Mouse (Mus musculus) G1E (cell line): ENCODE measurements around the gene Fuca2. TPM values are rescaled to one million over a fixed set of nuclear protein-coding genes. Genes with fewer than 3 reads are reported as not detected.

ENCODE experiments used
- ATAC-seq: 2 replicates; pipeline ENCODE4 v1.8.0; 2016; ENCODE audit warnings: mild to moderate bottlenecking; ENCODE audit not compliant: insufficient number of reproducible peaks, poor library complexity, low FRiP score, severe bottlenecking; ENCODE audit errors: extremely low read depth
- DNase-seq: peaks from one replicate; pipeline ENCODE4 v3.0.0; 2012; ENCODE audit warnings: low spot score
- H3K27me3 ChIP-seq: 2 replicates; pipeline ENCODE4 v1.6.1; 2012; ENCODE audit warnings: mild to moderate bottlenecking, low read length, inconsistent platforms; ENCODE audit not compliant: insufficient read depth
- H3K36me3 ChIP-seq: replicated peaks from 2 replicates; pipeline ENCODE3; 2012; ENCODE audit warnings: mild to moderate bottlenecking, inconsistent platforms
- H3K4me1 ChIP-seq: 2 replicates; pipeline ENCODE4 v1.6.1; 2012; ENCODE audit warnings: low read depth, low read length, inconsistent platforms, mixed read lengths; ENCODE audit not compliant: insufficient read depth
- H3K4me3 ChIP-seq: 2 replicates; pipeline ENCODE4 v1.5.1; 2012; ENCODE audit warnings: low read depth, mild to moderate bottlenecking, inconsistent platforms, low read length, moderate library complexity, mixed read lengths
- H3K9me3 ChIP-seq: replicated peaks from 2 replicates; pipeline ENCODE4 v1.6.1; 2012; ENCODE audit warnings: inconsistent platforms
- CTCF ChIP-seq: IDR thresholded peaks from 2 replicates; pipeline ENCODE4 v1.5.1; 2012; ENCODE audit warnings: low read depth, low read length, inconsistent platforms, mixed read lengths
- GATA1 ChIP-seq: IDR thresholded peaks from 2 replicates; pipeline ENCODE4 v1.6.1; 2012; ENCODE audit warnings: borderline replicate concordance, low read length, inconsistent platforms, mixed read lengths
- GATA2 ChIP-seq: IDR thresholded peaks from 2 replicates; pipeline ENCODE4 v1.6.1; 2012; ENCODE audit warnings: low read depth, low read length, inconsistent platforms, borderline replicate concordance
- POLR2AphosphoS5 ChIP-seq: IDR thresholded peaks from 2 replicates; pipeline ENCODE4 v1.6.1; 2012; ENCODE audit warnings: low read depth, low read length, inconsistent platforms; ENCODE audit not compliant: insufficient replicate concordance
- TAL1 ChIP-seq: conservative IDR thresholded peaks from 2 replicates; pipeline ENCODE4 v1.6.1; 2012; ENCODE audit warnings: low read depth, low read length, inconsistent platforms, mixed read lengths
- polyA plus RNA-seq: library from polyadenylated mRNA; stranded (reverse); fragments of >175 nt; gene quantifications from 2 replicates; pipeline ENCODE4 v1.2.3, GENCODE M21; 2012
- total RNA-seq, 2 experiments: library from RNA; stranded (forward) in 1 of 2; stranded (reverse) in 1 of 2; fragments of 200-1000 nt in 1 of 2; fragments of >200 nt in 1 of 2; fragmentation: Nextera tagmentation in 1 of 2; gene quantifications; 2 replicates each; pipeline ENCODE4 v1.2.3; 2014 to 2017

Fuca2 gene
- total and polyA plus RNA-seq, 3 experiments, result 2.3 TPM; not detected in 2

- no peak for ATAC-seq
- no peak for TF ChIP-seq GATA2
- no peak for TF ChIP-seq CTCF
- no peak for TF ChIP-seq TAL1
- TF ChIP-seq POLR2AphosphoS5, result no peak
- TF ChIP-seq GATA1, result no peak
- no peak for DNase-seq
These were observed 22.5 kb downstream of the Fuca2 start for GRCm38 (mm10) chr10:13521857-13522256.

GRCm38 (mm10) chr10:13528155-13528554 lies 28.8 kb downstream of the Fuca2 start:
- Histone ChIP-seq H3K4me3 (no peak overlapping the region), H3K36me3 (peaks cover 48% of the 10 kb centered on the region), H3K27me3 (no peaks in the 10 kb centered on the region), H3K9me3 (no peaks in the 10 kb centered on the region), H3K4me1 (no peaks in the 10 kb centered on the region)
- ATAC-seq (no peak), DNase-seq (no peak)
- TF ChIP-seq GATA1, result no peak
- no peak for TF ChIP-seq GATA2
- TF ChIP-seq POLR2AphosphoS5, result no peak
- TF ChIP-seq CTCF, result no peak
- no peak for TF ChIP-seq TAL1

More at GRCm38 (mm10) chr10:13521857-13522256, 22.5 kb downstream of the Fuca2 start:
- no peaks in the 10 kb centered on the region for H3K9me3 ChIP-seq
- H3K36me3 ChIP-seq, result peaks cover 12% of the 10 kb centered on the region
- H3K27me3 ChIP-seq, result peaks cover 1% of the 10 kb centered on the region
- H3K4me3 ChIP-seq, result no peak overlapping the region
- no peaks in the 10 kb centered on the region for H3K4me1 ChIP-seq

GRCm38 (mm10) chr10:13534751-13535150 lies 35.4 kb downstream of the Fuca2 start:
- Histone ChIP-seq H3K9me3 (no peaks in the 10 kb centered on the region), H3K4me1 (no peaks in the 10 kb centered on the region), H3K36me3 (peaks cover 50% of the 10 kb centered on the region), H3K27me3 (no peaks in the 10 kb centered on the region), H3K4me3 (no peak overlapping the region)
- no peak for TF ChIP-seq TAL1
- no peak for TF ChIP-seq CTCF
- no peak for TF ChIP-seq GATA2
- TF ChIP-seq POLR2AphosphoS5, result no peak
- no peak for TF ChIP-seq GATA1
- DNase-seq, result no peak
- ATAC-seq, result no peak

- H3K27me3 ChIP-seq, result no peaks in the 10 kb centered on the region
- ATAC-seq (no peak), DNase-seq (no peak)
- TF ChIP-seq GATA2 (no peak), POLR2AphosphoS5 (no peak), CTCF (no peak), GATA1 (no peak), TAL1 (no peak)
- no peak overlapping the region for H3K4me3 ChIP-seq
- no peaks in the 10 kb centered on the region for H3K9me3 ChIP-seq
- no peaks in the 10 kb centered on the region for H3K4me1 ChIP-seq
- peaks cover 53% of the 10 kb centered on the region for H3K36me3 ChIP-seq
These were observed 37.4 kb downstream of the Fuca2 start for GRCm38 (mm10) chr10:13536706-13537105.

DNA sequence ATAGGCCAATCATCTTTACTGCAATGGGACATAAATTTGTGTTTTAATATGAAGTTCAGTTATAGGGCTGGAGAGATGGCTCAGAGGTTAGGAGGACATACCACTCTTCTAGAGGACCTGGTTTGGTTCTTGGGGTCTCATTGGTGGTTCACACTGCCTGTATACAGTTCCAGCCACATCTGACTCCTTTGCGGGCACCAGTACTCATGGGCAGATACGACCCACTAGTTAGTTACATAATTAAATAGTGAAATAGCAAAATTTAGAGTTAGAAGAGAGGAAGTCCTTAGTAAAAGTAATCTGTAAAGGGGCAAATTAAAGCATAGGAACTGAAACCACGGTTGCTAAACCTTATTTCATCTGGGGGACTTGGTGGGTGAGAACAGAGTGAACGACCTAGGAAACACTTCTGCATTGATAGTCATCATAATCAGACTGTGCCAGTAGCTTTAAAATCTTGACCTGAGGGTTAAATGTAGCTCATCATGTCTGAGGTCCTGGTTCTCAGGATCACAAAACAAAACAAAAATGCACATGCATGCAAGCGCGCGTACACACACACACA lies 40.5 kb downstream of the Fuca2 start:
- Histone ChIP-seq H3K27me3 (no peaks in the 10 kb centered on the region), H3K9me3 (no peaks in the 10 kb centered on the region), H3K4me3 (no peak overlapping the region), H3K36me3 (peaks cover 56% of the 10 kb centered on the region), H3K4me1 (no peaks in the 10 kb centered on the region)
- DNase-seq (no peak), ATAC-seq (no peak)
- no peak for TF ChIP-seq GATA2
- TF ChIP-seq TAL1, result no peak
- no peak for TF ChIP-seq POLR2AphosphoS5
- no peak for TF ChIP-seq GATA1
- TF ChIP-seq CTCF, result no peak

DNA sequence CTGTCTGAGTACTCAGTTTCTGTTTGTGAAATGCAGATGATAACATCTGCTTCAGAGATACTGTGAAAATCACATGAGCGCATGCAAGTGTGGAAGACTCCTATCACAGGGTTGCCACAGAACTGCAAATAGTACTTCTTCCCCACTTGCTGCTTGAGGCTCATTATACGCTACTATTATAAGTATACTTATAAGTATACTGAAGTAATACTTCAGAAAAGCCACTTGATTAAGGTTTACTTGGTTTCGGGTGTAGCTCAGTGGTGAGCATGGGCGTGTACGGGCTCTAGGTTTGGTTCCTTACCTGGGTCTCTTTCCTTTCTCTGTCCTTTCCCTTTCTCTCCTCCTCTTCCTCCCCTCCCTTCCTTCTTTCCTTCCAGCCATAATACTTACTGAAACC lies 42.4 kb downstream of the Fuca2 start:
- no peaks in the 10 kb centered on the region for H3K4me1 ChIP-seq
- no peak for DNase-seq
- TF ChIP-seq CTCF (no peak), TAL1 (no peak), GATA1 (no peak), GATA2 (no peak), POLR2AphosphoS5 (no peak)
- no peaks in the 10 kb centered on the region for H3K27me3 ChIP-seq
- no peaks in the 10 kb centered on the region for H3K9me3 ChIP-seq
- H3K4me3 ChIP-seq, result no peak overlapping the region
- peaks cover 55% of the 10 kb centered on the region for H3K36me3 ChIP-seq
- ATAC-seq, result no peak
